Mouse (Mus musculus): Measurements from ENCODE around the gene Chsy1.

The Chsy1 gene

GRCm38 (mm10) chr7:66109855-66110635 is 730 bp downstream of the Chsy1 start:
- no peak for DNase-seq (ENCODE audit: extremely low read depth, low read depth, low spot score)

- no peak for DNase-seq (ENCODE audit: extremely low read depth, low read depth, low spot score)
Observed at GRCm38 (mm10) chr7:66110636-66111112, 1.4 kb downstream of the Chsy1 start.

- DNase-seq (ENCODE audit: extremely low read depth, low read depth, low spot score) = no peak
Observed at GRCm38 (mm10) chr7:66111211-66111610, 1.9 kb downstream of the Chsy1 start.

GRCm38 (mm10) chr7:66113561-66113960 is 4.2 kb downstream of the Chsy1 start:
- DNase-seq (ENCODE audit: extremely low read depth, low read depth, low spot score) = no peak

GRCm38 (mm10) chr7:66115821-66116343 is 6.6 kb downstream of the Chsy1 start:
- DNase-seq (ENCODE audit: extremely low read depth, low read depth, low spot score) = no peak

- no peak for DNase-seq (ENCODE audit: extremely low read depth, low read depth, low spot score)
Observed at GRCm38 (mm10) chr7:66116906-66117482, 7.7 kb downstream of the Chsy1 start.

- no peak for DNase-seq (ENCODE audit: extremely low read depth, low read depth, low spot score)
Observed at GRCm38 (mm10) chr7:66118046-66118445, 8.7 kb downstream of the Chsy1 start.

GRCm38 (mm10) chr7:66118796-66119195 is 9.5 kb downstream of the Chsy1 start:
- DNase-seq (ENCODE audit: extremely low read depth, low read depth, low spot score) = no peak

- no peak for DNase-seq (ENCODE audit: extremely low read depth, low read depth, low spot score)
Observed at GRCm38 (mm10) chr7:66120139-66120538, 10.8 kb downstream of the Chsy1 start.

- DNase-seq (ENCODE audit: extremely low read depth, low read depth, low spot score) = no peak
Observed at GRCm38 (mm10) chr7:66120702-66121396, 11.5 kb downstream of the Chsy1 start.

- DNase-seq (ENCODE audit: extremely low read depth, low read depth, low spot score) = no peak
Observed at GRCm38 (mm10) chr7:66124551-66124968, 15.2 kb downstream of the Chsy1 start.

- DNase-seq (ENCODE audit: extremely low read depth, low read depth, low spot score) = no peak
Observed at GRCm38 (mm10) chr7:66125368-66125767, 16.1 kb downstream of the Chsy1 start.

GRCm38 (mm10) chr7:66127951-66128645 is 18.8 kb downstream of the Chsy1 start:
- no peak for DNase-seq (ENCODE audit: extremely low read depth, low read depth, low spot score)

GRCm38 (mm10) chr7:66128857-66129256 is 19.5 kb downstream of the Chsy1 start:
- no peak for DNase-seq (ENCODE audit: extremely low read depth, low read depth, low spot score)

- DNase-seq (ENCODE audit: extremely low read depth, low read depth, low spot score) = no peak
Observed at GRCm38 (mm10) chr7:66130296-66130695, 21.0 kb downstream of the Chsy1 start.

- DNase-seq (ENCODE audit: extremely low read depth, low read depth, low spot score) = no peak
Observed at GRCm38 (mm10) chr7:66131776-66132421, 22.6 kb downstream of the Chsy1 start.

- DNase-seq (ENCODE audit: extremely low read depth, low read depth, low spot score) = peak; percentile 73
Observed at GRCm38 (mm10) chr7:66134154-66134553, 24.8 kb downstream of the Chsy1 start.

GRCm38 (mm10) chr7:66135644-66136043 is 26.3 kb downstream of the Chsy1 start:
- no peak for DNase-seq (ENCODE audit: extremely low read depth, low read depth, low spot score)

- peak; percentile 47 for DNase-seq (ENCODE audit: extremely low read depth, low read depth, low spot score)
Observed at GRCm38 (mm10) chr7:66136187-66136586, 26.9 kb downstream of the Chsy1 start.

- no peak for DNase-seq (ENCODE audit: extremely low read depth, low read depth, low spot score)
Observed at GRCm38 (mm10) chr7:66137309-66137708, 28.0 kb downstream of the Chsy1 start.

Measured in fat pad, adult 2 months (tissue).